Mouse (Mus musculus): ENCODE measurements around the gene Pibf1. TPM values are rescaled to one million over a fixed set of nuclear protein-coding genes. Genes with fewer than 3 reads are reported as not detected.
A peak's percentile ranks its signal among the peaks of the same experiment; 100 is the strongest.

Pibf1 gene
- 6.1 and 7.6 TPM in 2 replicates for polyA plus RNA-seq (2015; fragmentation: Nextera tagmentation; extraction: Ambion mirVana)

DNA sequence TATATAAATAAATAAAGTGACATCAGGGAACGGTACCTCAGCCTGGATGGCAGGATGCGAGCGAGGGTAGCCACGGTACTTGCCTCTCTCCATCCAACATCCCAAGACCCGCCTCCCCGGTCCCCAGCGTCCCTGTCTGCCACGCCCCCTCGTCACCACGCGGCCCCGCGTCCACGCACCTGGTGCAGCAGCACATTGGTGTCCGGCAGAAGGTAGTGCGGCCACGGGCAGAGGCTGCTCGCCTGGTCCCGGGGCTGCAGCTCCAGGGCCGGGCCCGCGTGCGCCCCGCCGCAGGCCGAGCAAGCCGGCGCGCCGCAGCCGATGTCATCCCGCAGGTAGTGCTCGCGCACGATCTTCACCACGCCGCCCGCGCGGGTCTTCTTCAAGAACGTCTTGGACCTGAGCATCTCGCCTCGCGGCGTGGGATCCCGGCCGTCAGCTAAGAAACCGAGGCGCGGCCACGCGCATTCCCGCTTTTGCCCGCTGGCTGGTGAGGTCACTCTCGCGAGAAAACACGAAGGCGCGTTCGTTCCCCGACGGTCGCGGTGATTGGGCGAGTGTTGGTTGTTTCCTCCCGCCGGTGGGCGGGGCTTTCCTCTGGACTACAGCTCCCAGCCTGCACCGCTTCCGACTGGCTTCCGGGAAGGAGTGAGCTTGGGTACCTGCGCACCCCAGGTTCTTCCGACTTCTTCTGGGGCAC, at the start of gene Pibf1, which contains the start of gene Dis3:
Gene Pibf1, plus strand, starts transcription at position 158 of the 700 bp plus-strand sequence.
Gene Dis3, minus strand, starts transcription at position 504 of the 700 bp plus-strand sequence.
- Histone ChIP-seq H3K27me3 (ENCODE audit: control insufficient read depth, insufficient read depth, low read length) (no peaks in the 10 kb centered on the region), H3K4me3 (ENCODE audit: low read depth, low read length) (peak within 1 kb of the TSS; percentile 94), H3K36me3 (ENCODE audit: control insufficient read depth, insufficient read depth, low read length) (peaks cover 7% of the 10 kb centered on the region), H3K4me2 (replicated peaks; ENCODE audit: low read depth) (peak within 1 kb of the TSS; percentile 76), H3K4me1 (replicated peaks; ENCODE audit: control insufficient read depth, insufficient read depth) (0 out of 2 replicates have a peak, but pooled peaks cover 3% of the 10 kb centered on the region), H3K9ac (ENCODE audit: low read length) (peak within 1 kb of the TSS; percentile 88), H3K9me3 (ENCODE audit: control insufficient read depth, low read length) (no peaks in the 10 kb centered on the region), H3K27ac (replicated peaks) (peak within 1 kb of the TSS; percentile 76)
- WGBS, result under 1% methylated on average over 73 of the region's 73 CpGs
- DNase-seq (ENCODE audit: low spot score) (peak; percentile 99), ATAC-seq (ENCODE audit: low FRiP score, low TSS enrichment) (peak; percentile 100)
- TF ChIP-seq EP300 (optimal IDR thresholded peaks at IDR 0.05) (peak; percentile 97), CTCF (IDR thresholded peaks at IDR 0.05; ENCODE audit: low read depth) (no peak)

DNA sequence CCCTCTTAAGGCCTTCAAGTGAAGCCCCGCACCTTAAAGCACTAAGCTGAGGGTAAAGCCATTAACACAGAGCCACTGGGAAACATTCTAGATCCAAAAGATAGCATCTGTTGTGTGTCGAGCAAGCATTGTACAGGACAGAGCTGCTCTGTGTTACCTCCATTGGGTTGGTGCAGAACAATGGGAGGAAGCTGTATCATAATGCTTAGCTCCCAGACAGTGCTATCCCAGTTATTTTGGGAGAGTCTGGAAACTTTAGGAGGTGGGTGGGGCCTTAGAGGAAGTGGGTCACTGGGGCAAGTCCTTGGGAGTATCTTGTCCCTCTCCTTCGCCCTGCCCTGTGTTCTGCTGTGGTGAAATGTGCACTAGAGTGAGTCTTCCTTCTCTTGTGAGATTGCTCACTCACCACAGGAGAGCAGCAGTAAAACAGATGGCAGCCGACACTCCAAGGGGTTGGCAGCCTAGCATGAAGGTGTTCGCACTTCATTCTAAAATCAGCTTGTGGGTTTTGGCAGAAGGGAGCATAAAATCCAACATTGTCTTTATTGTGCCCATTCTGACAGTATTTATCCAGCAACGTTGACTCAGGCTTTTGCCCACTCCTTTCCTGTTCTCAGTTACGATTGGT, 40.2 kb upstream of the Pibf1 start:
- no peaks in the 10 kb centered on the region for H3K27me3 ChIP-seq (ENCODE audit: control insufficient read depth, insufficient read depth, low read length)
- no peak overlapping the region for H3K27ac ChIP-seq (replicated peaks)
- 86% methylated on average over 7 of the region's 7 CpGs for WGBS
- no peaks in the 10 kb centered on the region for H3K4me1 ChIP-seq (replicated peaks; ENCODE audit: control insufficient read depth, insufficient read depth)
- no peak overlapping the region for H3K9ac ChIP-seq (ENCODE audit: low read length)
- no peaks in the 10 kb centered on the region for H3K9me3 ChIP-seq (ENCODE audit: control insufficient read depth, low read length)
- H3K36me3 ChIP-seq (ENCODE audit: control insufficient read depth, insufficient read depth, low read length), result peaks cover 6% of the 10 kb centered on the region; the same call in 1 of the 2 replicates
- no peak overlapping the region for H3K4me3 ChIP-seq (ENCODE audit: low read depth, low read length)
- no peak for TF ChIP-seq EP300 (optimal IDR thresholded peaks at IDR 0.05)
- TF ChIP-seq CTCF (IDR thresholded peaks at IDR 0.05; ENCODE audit: low read depth), result no peak
- no peak for DNase-seq (ENCODE audit: low spot score)
- H3K4me2 ChIP-seq (replicated peaks; ENCODE audit: low read depth), result no peak overlapping the region
- ATAC-seq (ENCODE audit: low FRiP score, low TSS enrichment), result no peak

DNA sequence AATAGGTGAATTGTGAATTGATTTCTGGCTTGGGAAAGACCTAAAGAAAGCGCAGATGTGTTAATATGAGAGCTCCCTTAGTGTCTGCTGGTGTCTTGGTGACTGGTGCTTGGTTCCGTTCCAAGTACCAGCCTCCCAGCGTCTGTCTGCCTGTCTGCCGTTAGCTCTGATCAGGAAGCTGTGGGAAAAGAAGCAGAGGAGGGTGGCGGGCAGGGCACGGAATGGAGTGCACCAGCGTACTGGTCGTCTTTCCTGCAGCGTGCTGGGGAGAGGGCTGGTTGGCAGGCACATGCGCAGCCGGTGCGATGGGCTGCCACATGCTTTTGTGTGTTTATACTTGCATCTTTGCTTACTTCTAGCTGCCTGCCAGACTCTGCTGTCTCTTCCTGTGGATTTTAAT, 38.6 kb upstream of the Pibf1 start:
- H3K9me3 ChIP-seq (ENCODE audit: control insufficient read depth, low read length), result no peaks in the 10 kb centered on the region
- no peak for ATAC-seq (ENCODE audit: low FRiP score, low TSS enrichment)
- H3K27ac ChIP-seq (replicated peaks), result no peak overlapping the region
- no peak overlapping the region for H3K4me2 ChIP-seq (replicated peaks; ENCODE audit: low read depth)
- no peaks in the 10 kb centered on the region for H3K4me1 ChIP-seq (replicated peaks; ENCODE audit: control insufficient read depth, insufficient read depth)
- no peak for DNase-seq (ENCODE audit: low spot score)
- H3K36me3 ChIP-seq (ENCODE audit: control insufficient read depth, insufficient read depth, low read length), result peaks cover 6% of the 10 kb centered on the region; the same call in 1 of the 2 replicates
- H3K9ac ChIP-seq (ENCODE audit: low read length), result no peak overlapping the region
- H3K27me3 ChIP-seq (ENCODE audit: control insufficient read depth, insufficient read depth, low read length), result no peaks in the 10 kb centered on the region
- TF ChIP-seq CTCF (IDR thresholded peaks at IDR 0.05; ENCODE audit: low read depth) (no peak), EP300 (optimal IDR thresholded peaks at IDR 0.05) (no peak)
- H3K4me3 ChIP-seq (ENCODE audit: low read depth, low read length), result no peak overlapping the region
- WGBS, result 85% methylated on average over 12 of the region's 12 CpGs

DNA sequence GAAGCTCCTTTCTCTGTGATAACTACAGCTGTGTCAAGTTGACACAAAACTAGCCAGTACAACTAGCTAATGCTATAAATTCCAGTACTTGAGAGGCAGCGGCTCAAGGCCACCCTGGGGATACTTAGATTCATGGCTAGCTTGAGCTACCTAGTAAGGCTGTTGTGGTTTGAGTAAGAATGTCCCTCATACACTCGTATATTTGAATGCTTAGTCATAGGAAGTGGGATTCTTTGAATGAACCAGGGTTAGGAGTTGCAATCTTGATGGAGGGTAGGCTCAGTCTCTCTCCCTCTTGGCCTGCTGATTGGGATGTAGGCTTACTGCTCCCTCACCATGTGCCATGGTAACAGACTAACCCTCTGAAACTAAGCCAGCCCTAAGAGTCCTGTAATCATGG, 36.1 kb upstream of the Pibf1 start:
- Histone ChIP-seq H3K4me2 (replicated peaks; ENCODE audit: low read depth) (no peak overlapping the region), H3K27me3 (ENCODE audit: control insufficient read depth, insufficient read depth, low read length) (no peaks in the 10 kb centered on the region)

DNA sequence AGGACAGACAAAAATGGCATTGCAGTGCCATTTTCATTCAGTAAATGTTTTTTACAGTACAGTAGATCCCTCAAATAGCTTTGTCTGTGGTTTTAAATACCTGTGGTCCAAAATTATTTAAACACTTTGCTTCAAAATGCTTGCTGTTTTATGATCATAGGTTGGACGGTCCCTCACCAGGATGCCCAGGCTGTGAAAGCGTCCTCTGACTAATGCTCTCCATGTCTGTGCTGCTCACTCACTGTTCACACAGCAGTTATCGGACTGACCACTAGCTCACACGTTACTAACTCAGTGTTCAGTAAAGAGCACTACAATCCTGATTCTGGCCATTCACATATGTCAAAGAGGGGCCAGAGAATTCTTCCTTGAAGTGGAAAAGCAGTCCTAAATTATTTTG, 28.1 kb upstream of the Pibf1 start:
- H3K4me1 ChIP-seq (replicated peaks; ENCODE audit: control insufficient read depth, insufficient read depth), result no peaks in the 10 kb centered on the region
- no peak overlapping the region for H3K9ac ChIP-seq (ENCODE audit: low read length)
- no peak for ATAC-seq (ENCODE audit: low FRiP score, low TSS enrichment)
- H3K36me3 ChIP-seq (ENCODE audit: control insufficient read depth, insufficient read depth, low read length), result peaks cover 4% of the 10 kb centered on the region; the same call in 1 of the 2 replicates
- DNase-seq (ENCODE audit: low spot score), result no peak
- no peak overlapping the region for H3K4me3 ChIP-seq (ENCODE audit: low read depth, low read length)
- no peak overlapping the region for H3K4me2 ChIP-seq (replicated peaks; ENCODE audit: low read depth)
- H3K9me3 ChIP-seq (ENCODE audit: control insufficient read depth, low read length), result no peaks in the 10 kb centered on the region
- no peak for TF ChIP-seq EP300 (optimal IDR thresholded peaks at IDR 0.05)
- TF ChIP-seq CTCF (IDR thresholded peaks at IDR 0.05; ENCODE audit: low read depth), result no peak
- H3K27me3 ChIP-seq (ENCODE audit: control insufficient read depth, insufficient read depth, low read length), result no peaks in the 10 kb centered on the region
- no peak overlapping the region for H3K27ac ChIP-seq (replicated peaks)
- 84% methylated on average over 4 of the region's 4 CpGs for WGBS

More for the DNA sequence above, 36.1 kb upstream of the Pibf1 start:
- TF ChIP-seq CTCF (IDR thresholded peaks at IDR 0.05; ENCODE audit: low read depth) (no peak), EP300 (optimal IDR thresholded peaks at IDR 0.05) (no peak)
- Histone ChIP-seq H3K4me3 (ENCODE audit: low read depth, low read length) (no peak overlapping the region), H3K9ac (ENCODE audit: low read length) (no peak overlapping the region), H3K9me3 (ENCODE audit: control insufficient read depth, low read length) (no peaks in the 10 kb centered on the region), H3K27ac (replicated peaks) (no peak overlapping the region), H3K4me1 (replicated peaks; ENCODE audit: control insufficient read depth, insufficient read depth) (no peaks in the 10 kb centered on the region), H3K36me3 (ENCODE audit: control insufficient read depth, insufficient read depth, low read length) (peaks cover 8% of the 10 kb centered on the region; the same call in 1 of the 2 replicates)
- ATAC-seq (ENCODE audit: low FRiP score, low TSS enrichment) (no peak), DNase-seq (ENCODE audit: low spot score) (no peak)
- 96% methylated on average over 2 of the region's 2 CpGs for WGBS

DNA sequence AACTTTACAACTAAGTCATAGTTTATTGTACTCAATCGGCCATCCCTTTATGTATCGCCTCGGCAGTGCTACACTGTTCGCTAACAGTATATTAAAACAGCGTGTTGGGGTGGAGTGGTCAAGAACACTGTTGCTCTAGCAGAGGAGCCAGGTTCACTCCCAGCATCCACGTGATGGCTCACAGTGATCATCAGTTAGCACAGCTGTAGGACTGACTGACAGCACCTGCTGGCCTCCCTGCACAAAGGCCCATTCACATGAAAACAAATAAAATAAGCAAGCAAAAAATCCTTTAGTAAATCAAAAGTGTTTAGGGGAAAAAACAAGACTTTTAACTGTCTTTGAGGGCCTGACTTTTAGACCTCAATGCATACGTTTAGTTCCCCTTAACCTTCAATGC, 10.3 kb upstream of the Pibf1 start:
- 87% methylated on average over 7 of the region's 7 CpGs for WGBS
- peaks cover 17% of the 10 kb centered on the region for H3K36me3 ChIP-seq (ENCODE audit: control insufficient read depth, insufficient read depth, low read length)

More for the DNA sequence above, 10.3 kb upstream of the Pibf1 start:
- Histone ChIP-seq H3K9ac (ENCODE audit: low read length) (no peak overlapping the region), H3K9me3 (ENCODE audit: control insufficient read depth, low read length) (no peaks in the 10 kb centered on the region), H3K4me2 (replicated peaks; ENCODE audit: low read depth) (no peak overlapping the region), H3K4me3 (ENCODE audit: low read depth, low read length) (no peak overlapping the region), H3K27ac (replicated peaks) (no peak overlapping the region), H3K4me1 (replicated peaks; ENCODE audit: control insufficient read depth, insufficient read depth) (no peaks in the 10 kb centered on the region), H3K27me3 (ENCODE audit: control insufficient read depth, insufficient read depth, low read length) (no peaks in the 10 kb centered on the region)
- DNase-seq (ENCODE audit: low spot score) (no peak), ATAC-seq (ENCODE audit: low FRiP score, low TSS enrichment) (no peak)
- TF ChIP-seq CTCF (IDR thresholded peaks at IDR 0.05; ENCODE audit: low read depth) (no peak), EP300 (optimal IDR thresholded peaks at IDR 0.05) (no peak)
